Comparison of ENCODE assay signal across 9 mouse cellular contexts in the genomic region with DNA sequence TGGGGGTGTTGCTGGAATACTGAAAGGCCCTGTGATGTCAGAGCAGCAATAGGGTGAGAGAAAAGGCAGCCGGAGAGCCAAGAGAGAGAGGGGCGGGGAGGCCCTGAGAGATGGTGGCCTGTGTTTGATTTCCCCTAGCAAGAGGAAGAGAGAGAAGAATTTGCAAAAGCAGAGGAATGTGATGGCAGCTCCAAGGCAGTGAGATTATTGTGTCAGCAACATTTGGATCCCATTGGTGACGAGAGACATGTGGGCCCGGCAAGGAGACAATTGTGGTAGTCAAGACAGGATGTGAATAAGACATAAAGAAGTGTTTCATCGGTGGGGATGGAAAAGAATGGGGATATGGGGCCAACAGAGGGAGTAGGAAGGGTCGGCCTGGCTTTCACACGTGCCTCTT.
DNase-seq lines count a peak whose midpoint lies in the region; ATAC-seq and TF ChIP-seq lines count a peak whose summit lies in the region.
"Had no signal": no experiment of that assay in that cellular context is flagged by ENCODE, and none has a peak within 500 bp of the region (broad histone marks: within the 10 kb centered on the region; RNA-seq: fewer than 3 reads in every experiment).

No protein-coding gene starts in this region.

- H3K9ac ChIP-seq in forebrain, embryonic 11.5 days (ENCODE audit: low read length): no peak overlapping the region
- no peak overlapping the region; the same call in 1 of the 2 replicates for H3K9ac ChIP-seq in forebrain, embryonic 14.5 days (ENCODE audit: low read length)
- H3K9ac ChIP-seq in stomach, postnatal 0 days (ENCODE audit: low read length): no peak overlapping the region

- H3K36me3 ChIP-seq in forebrain, embryonic 11.5 days (ENCODE audit: control insufficient read depth, insufficient read depth, low read length): no peaks in the 10 kb centered on the region
- no peaks in the 10 kb centered on the region for H3K36me3 ChIP-seq in forebrain, embryonic 14.5 days (ENCODE audit: control insufficient read depth, insufficient read depth, low read length)
- H3K36me3 ChIP-seq in stomach, postnatal 0 days (ENCODE audit: control insufficient read depth, insufficient read depth, low read length): no peaks in the 10 kb centered on the region

- H3K4me2 ChIP-seq in forebrain, embryonic 11.5 days (ENCODE audit: low read depth, low read length, severe bottlenecking): no peak overlapping the region
- no peak overlapping the region for H3K4me2 ChIP-seq in forebrain, embryonic 14.5 days (ENCODE audit: low read length)
- no peak overlapping the region for H3K4me2 ChIP-seq in stomach, postnatal 0 days (replicated peaks; ENCODE audit: low read depth)

- H3K4me1 ChIP-seq in forebrain, embryonic 11.5 days (replicated peaks; ENCODE audit: control insufficient read depth, insufficient read depth, low read length): peaks cover 9% of the 10 kb centered on the region
- peaks cover 24% of the 10 kb centered on the region for H3K4me1 ChIP-seq in forebrain, embryonic 14.5 days (ENCODE audit: control insufficient read depth, insufficient read depth, low read length)
- peaks cover 11% of the 10 kb centered on the region; the same call in 1 of the 2 replicates for H3K4me1 ChIP-seq in stomach, postnatal 0 days (replicated peaks; ENCODE audit: control insufficient read depth, insufficient read depth)

- H3K9me3 ChIP-seq in forebrain, embryonic 11.5 days (ENCODE audit: control insufficient read depth, low read length): no peaks in the 10 kb centered on the region
- no peaks in the 10 kb centered on the region for H3K9me3 ChIP-seq in forebrain, embryonic 14.5 days (replicated peaks; ENCODE audit: control insufficient read depth, low read length)
- H3K9me3 ChIP-seq in stomach, postnatal 0 days (ENCODE audit: control insufficient read depth, low read length): no peaks in the 10 kb centered on the region

- ATAC-seq in forebrain, embryonic 11.5 days (replicated peaks; ENCODE audit: low FRiP score): no peak
- ATAC-seq in forebrain, embryonic 14.5 days: no peak
- ATAC-seq in stomach, postnatal 0 days (ENCODE audit: low FRiP score, low TSS enrichment): peak; percentile 17; the same call in 1 of the 2 replicates

- peak; percentile 7; the same call in 1 of the 2 replicates for TF ChIP-seq CTCF in stomach, postnatal 0 days (IDR thresholded peaks at IDR 0.05; ENCODE audit: low read depth)

- no peak for TF ChIP-seq EP300 in stomach, postnatal 0 days (optimal IDR thresholded peaks at IDR 0.05)

- H3K4me3 ChIP-seq in forebrain, embryonic 11.5 days (ENCODE audit: low read depth, low read length): no peak overlapping the region
- H3K4me3 ChIP-seq in forebrain, embryonic 14.5 days (ENCODE audit: low read depth, low read length): no peak overlapping the region
- no peak overlapping the region for H3K4me3 ChIP-seq in stomach, postnatal 0 days (ENCODE audit: low read depth, low read length)
- H3K4me3 ChIP-seq: layer of hippocampus, adult 2 months had no signal

- whole genome bisulfite sequencing in forebrain, embryonic 11.5 days: 64% methylated on average over 7 of the region's 7 CpGs
- 67% methylated on average over 7 of the region's 7 CpGs for WGBS in forebrain, embryonic 14.5 days
- 40% methylated on average over 7 of the region's 7 CpGs for WGBS in stomach, postnatal 0 days

- H3K27ac ChIP-seq in forebrain, embryonic 11.5 days (ENCODE audit: low read depth, low read length): no peak overlapping the region
- H3K27ac ChIP-seq in forebrain, embryonic 14.5 days (ENCODE audit: low read depth, low read length): no peak overlapping the region
- peak overlapping the region; percentile 86 for H3K27ac ChIP-seq in stomach, postnatal 0 days (replicated peaks)
- H3K27ac ChIP-seq: layer of hippocampus, adult 2 months had no signal

- peak; percentile 45 for DNase-seq in forebrain, embryonic 11.5 days (ENCODE audit: low spot score)
- no peak for DNase-seq in forebrain, embryonic 14.5 days (ENCODE audit: low spot score)
- DNase-seq in urinary bladder, postnatal 14 days (ENCODE audit: low spot score): peak; percentile 47
- DNase-seq in urinary bladder, postnatal 25 days (ENCODE audit: low spot score): no peak
- peak; percentile 68 for DNase-seq in kidney, postnatal 10 days
- no peak for DNase-seq in stomach, postnatal 0 days (ENCODE audit: low spot score)
- DNase-seq in adrenal gland, postnatal 25 days: no peak
- no peak for DNase-seq in frontal cortex, postnatal 10 days (ENCODE audit: low spot score in 2 of 2)

- no peaks in the 10 kb centered on the region for H3K27me3 ChIP-seq in forebrain, embryonic 11.5 days (ENCODE audit: control insufficient read depth, insufficient read depth, low read length)
- no peaks in the 10 kb centered on the region for H3K27me3 ChIP-seq in forebrain, embryonic 14.5 days (replicated peaks; ENCODE audit: control insufficient read depth, insufficient read depth, low read length)
- no peaks in the 10 kb centered on the region for H3K27me3 ChIP-seq in stomach, postnatal 0 days (ENCODE audit: control insufficient read depth, insufficient read depth, low read length)

Comparison
In these comparisons a context has a peak if more than half of its experiments do, and no peak if none do; other contexts are left out.
1. DNase-seq: peak in forebrain, embryonic 11.5 days (single experiment), urinary bladder, postnatal 14 days (single experiment) and kidney, postnatal 10 days (single experiment); none in forebrain, embryonic 14.5 days (single experiment), urinary bladder, postnatal 25 days (single experiment), stomach, postnatal 0 days (single experiment), adrenal gland, postnatal 25 days (single experiment) and frontal cortex, postnatal 10 days (0 of 2).